Mouse (Mus musculus): ENCODE results near the gene Ubqlnl. TPM values are rescaled to one million over a fixed set of nuclear protein-coding genes. Genes with fewer than 3 reads are reported as not detected.

Ubqlnl gene
- polyA plus RNA-seq (2012): not detected in 2 replicates

GRCm38 (mm10) chr7:104150456-104150855 lies at the start of gene Ubqlnl:
TSS of gene Ubqlnl (minus strand) at chr7:104150556.

GRCm38 (mm10) chr7:104195885-104196284 lies 45.5 kb upstream of the Ubqlnl start, which contains the start of gene Olfr649:
TSS of gene Olfr649 (minus strand) at chr7:104195985.

GRCm38 (mm10) chr7:104183292-104183691 lies 32.9 kb upstream of the Ubqlnl start, which contains the start of gene Olfr648:
TSS of gene Olfr648 (minus strand) at chr7:104183392.

GRCm38 (mm10) chr7:104143179-104143578 lies 7.2 kb downstream of the Ubqlnl start, which contains the start of gene Ubqln3:
TSS of gene Ubqln3 (minus strand) at chr7:104143279.

GRCm38 (mm10) chr7:104137305-104137704 lies 13.1 kb downstream of the Ubqlnl start, which contains the start of gene Olfr643:
TSS of gene Olfr643 (minus strand) at chr7:104137405.

GRCm38 (mm10) chr7:104129726-104130125 lies 20.6 kb downstream of the Ubqlnl start, which contains the start of gene Ubqln5:
TSS of gene Ubqln5 (minus strand) at chr7:104129826.

GRCm38 (mm10) chr7:104104757-104104972 lies 45.7 kb downstream of the Ubqlnl start, which contains the start of gene Olfr646:
TSS of gene Olfr646 (plus strand) at chr7:104104873.

Other genes with a start within 250 kb of the Ubqlnl start
- not detected in 2 replicates for gene Olfr65, start 247.1 kb downstream of the Ubqlnl start, polyA plus RNA-seq (2012)
- not detected in 2 replicates for gene Olfr631, start 221.7 kb downstream of the Ubqlnl start, polyA plus RNA-seq (2012)
- gene Olfr632, start 216.2 kb downstream of the Ubqlnl start, polyA plus RNA-seq (2012): not detected in 2 replicates
- not detected in 2 replicates for gene Olfr633, start 206.1 kb downstream of the Ubqlnl start, polyA plus RNA-seq (2012)
- 0.01 TPM in 1 of 2 replicates, not detected in the other for gene Olfr635, start 179.4 kb downstream of the Ubqlnl start, polyA plus RNA-seq (2012)
- gene Olfr638, start 151.8 kb downstream of the Ubqlnl start, polyA plus RNA-seq (2012): not detected in 2 replicates
- 0.01 TPM in 1 of 2 replicates, not detected in the other for gene Olfr639, start 133.3 kb downstream of the Ubqlnl start, polyA plus RNA-seq (2012)
- gene Olfr640, start 125.0 kb downstream of the Ubqlnl start, polyA plus RNA-seq (2012): not detected in 2 replicates
- not detected in 2 replicates for gene Olfr641, start 115.1 kb downstream of the Ubqlnl start, polyA plus RNA-seq (2012)
- gene Olfr642, start 97.9 kb downstream of the Ubqlnl start, polyA plus RNA-seq (2012): not detected in 2 replicates
- gene 4930516K23Rik, start 89.1 kb downstream of the Ubqlnl start, polyA plus RNA-seq (2012): not detected in 2 replicates
- gene Olfr644, start 78.7 kb downstream of the Ubqlnl start, polyA plus RNA-seq (2012): not detected in 2 replicates
- gene Olfr645, start 65.1 kb downstream of the Ubqlnl start, polyA plus RNA-seq (2012): not detected in 2 replicates
- 0.02 TPM in 1 of 2 replicates, not detected in the other for gene Olfr646, start 45.7 kb downstream of the Ubqlnl start, polyA plus RNA-seq (2012)
- 0.03 TPM in 1 of 2 replicates, not detected in the other for gene Ubqln5, start 20.7 kb downstream of the Ubqlnl start, polyA plus RNA-seq (2012)
- not detected in 2 replicates for gene Olfr643, start 13.2 kb downstream of the Ubqlnl start, polyA plus RNA-seq (2012)
- not detected in 2 replicates for gene Ubqln3, start 7.3 kb downstream of the Ubqlnl start, polyA plus RNA-seq (2012)
- gene Olfm5, start 14.3 kb upstream of the Ubqlnl start, polyA plus RNA-seq (2012): not detected in 2 replicates
- gene Olfr648, start 32.8 kb upstream of the Ubqlnl start, polyA plus RNA-seq (2012): not detected in 2 replicates
- not detected in 2 replicates for gene Olfr649, start 45.4 kb upstream of the Ubqlnl start, polyA plus RNA-seq (2012)
- 0.40 and 1.2 TPM in 2 replicates for gene Trim6, start 68.2 kb upstream of the Ubqlnl start, polyA plus RNA-seq (2012)
- 0.38 and 0.74 TPM in 2 replicates for gene Trim34a, start 93.9 kb upstream of the Ubqlnl start, polyA plus RNA-seq (2012)
- gene Trim5, start 137.5 kb upstream of the Ubqlnl start, polyA plus RNA-seq (2012): 0.14 and 0.16 TPM in 2 replicates
- gene Trim12a, start 164.9 kb upstream of the Ubqlnl start, polyA plus RNA-seq (2012): 2.4 and 3.0 TPM in 2 replicates
- gene Trim34b, start 178.9 kb upstream of the Ubqlnl start, polyA plus RNA-seq (2012): not detected in 2 replicates
- gene Trim12c, start 202.8 kb upstream of the Ubqlnl start, polyA plus RNA-seq (2012): 0.45 and 0.74 TPM in 2 replicates
- gene Trim30b, start 219.3 kb upstream of the Ubqlnl start, polyA plus RNA-seq (2012): 0.12 TPM in 1 of 2 replicates, not detected in the other